Mouse (Mus musculus) midbrain, postnatal 0 days (tissue): ENCODE measurements around the gene Tvp23b. TPM values are rescaled to one million over a fixed set of nuclear protein-coding genes. Genes with fewer than 3 reads are reported as not detected.

Source experiments
- ATAC-seq: fragments of 200-750 bp; cut with Nextera tagmentation; 2 replicates; pipeline ENCODE4 v1.8.0; 2017; ENCODE audit warnings: moderate number of reproducible peaks, mild to moderate bottlenecking, moderate TSS enrichment, moderate library complexity; ENCODE audit not compliant: low FRiP score
- DNase-seq: peaks from one replicate; pipeline ENCODE4 v3.0.0-alpha.2; 2015; ENCODE audit warnings: low spot score
- H3K27ac ChIP-seq: fragments of 300-500 bp; sonication (generic); 2 replicates; pipeline ENCODE4 v1.5.1; 2014; ENCODE audit warnings: low read depth, mild to moderate bottlenecking, low read length, mixed read lengths
- H3K27me3 ChIP-seq: fragments of 300-500 bp; sonication (generic); 2 replicates; pipeline ENCODE4 v1.6.1; 2014; ENCODE audit warnings: low read length, control low read depth, mixed read lengths; ENCODE audit not compliant: insufficient read depth
- H3K36me3 ChIP-seq: fragments of 300-500 bp; sonication (generic); 2 replicates; pipeline ENCODE4 v1.6.1; 2014; ENCODE audit warnings: low read length, control low read depth, mixed read lengths; ENCODE audit not compliant: insufficient read depth
- H3K4me1 ChIP-seq: fragments of 300-500 bp; sonication (generic); 2 replicates; pipeline ENCODE4 v1.6.1; 2014; ENCODE audit warnings: mild to moderate bottlenecking, control low read depth, antibody characterized with exemption, low read length, mixed read lengths; ENCODE audit not compliant: insufficient read depth
- H3K4me2 ChIP-seq: fragments of 300-500 bp; sonication (generic); 2 replicates; pipeline ENCODE4 v1.6.1; 2014; ENCODE audit warnings: low read depth, mild to moderate bottlenecking, low read length, mixed read lengths; ENCODE audit not compliant: poor library complexity, severe bottlenecking
- H3K4me3 ChIP-seq: fragments of 300-500 bp; sonication (generic); 2 replicates; pipeline ENCODE4 v1.5.1; 2014; ENCODE audit warnings: low read depth, mild to moderate bottlenecking, low read length, moderate library complexity
- H3K9ac ChIP-seq: fragments of 300-500 bp; sonication (generic); replicated peaks from 2 replicates; pipeline ENCODE4 v1.6.1; 2014; ENCODE audit warnings: mild to moderate bottlenecking, low read length, moderate library complexity, mixed read lengths; ENCODE audit not compliant: poor library complexity, severe bottlenecking
- H3K9me3 ChIP-seq: fragments of 300-500 bp; sonication (generic); 2 replicates; pipeline ENCODE4 v1.6.1; 2016; ENCODE audit warnings: low read length, control low read depth
- CTCF ChIP-seq: IDR thresholded peaks from 2 replicates; pipeline ENCODE4 v1.5.1; 2016; ENCODE audit warnings: antibody characterized with exemption, mild to moderate bottlenecking
- WGBS: fragments of 180-500 bp; shearing (Covaris S2); extraction: QIAGEN DNeasy Blood & Tissue Kit; methylation state at CpG from one replicate; pipeline ENCODE4 v1.1.7; 2014; 5-methylcytosine and 5-hydroxymethylcytosine counted together
- polyA plus RNA-seq: library from polyadenylated mRNA; unstranded; fragments of >200 nt; fragmentation: Nextera tagmentation; extraction: Ambion mirVana; gene quantifications from 2 replicates; pipeline ENCODE4 v1.2.1, GENCODE M21; 2015
- total RNA-seq: library from RNA; depleted of rRNA; stranded (reverse); fragments of >200 nt; gene quantifications from 2 replicates; pipeline ENCODE4 v1.2.3, GENCODE M21; 2014

The Tvp23b gene
- total and polyA plus RNA-seq, 2 experiments from 2014 or later = 36.6 to 42.5 TPM

GRCm38 (mm10) chr11:62929799-62930198 lies 50.5 kb downstream of the Tvp23b start:
- no peak for TF ChIP-seq CTCF
- Histone ChIP-seq H3K36me3 (no peaks in the 10 kb centered on the region), H3K4me1 (no peaks in the 10 kb centered on the region), H3K9me3 (no peaks in the 10 kb centered on the region), H3K27me3 (no peaks in the 10 kb centered on the region), H3K9ac (no peak overlapping the region), H3K4me3 (no peak overlapping the region), H3K4me2 (no peak overlapping the region), H3K27ac (no peak overlapping the region)
- 86% methylated on average over 3 of the region's 3 CpGs for WGBS
- ATAC-seq (no peak), DNase-seq (no peak)

- WGBS = 89% methylated on average over 4 of the region's 4 CpGs
- ATAC-seq (no peak), DNase-seq (no peak)
- no peak overlapping the region for H3K4me2 ChIP-seq
- H3K9me3 ChIP-seq = no peaks in the 10 kb centered on the region
- H3K4me3 ChIP-seq = no peak overlapping the region
- no peak for TF ChIP-seq CTCF
- no peak overlapping the region for H3K27ac ChIP-seq
- H3K27me3 ChIP-seq = no peaks in the 10 kb centered on the region
- H3K9ac ChIP-seq = no peak overlapping the region
- H3K4me1 ChIP-seq = no peaks in the 10 kb centered on the region
- H3K36me3 ChIP-seq = no peaks in the 10 kb centered on the region
These were observed 51.3 kb downstream of the Tvp23b start for GRCm38 (mm10) chr11:62930574-62930973.

GRCm38 (mm10) chr11:62931141-62931540 lies 51.9 kb downstream of the Tvp23b start:
- TF ChIP-seq CTCF = no peak
- DNase-seq (no peak), ATAC-seq (no peak)
- H3K4me1 ChIP-seq = no peaks in the 10 kb centered on the region
- H3K9ac ChIP-seq = no peak overlapping the region
- no peaks in the 10 kb centered on the region for H3K27me3 ChIP-seq
- no peak overlapping the region for H3K4me3 ChIP-seq
- H3K27ac ChIP-seq = no peak overlapping the region
- H3K9me3 ChIP-seq = no peaks in the 10 kb centered on the region
- H3K36me3 ChIP-seq = no peaks in the 10 kb centered on the region
- no peak overlapping the region for H3K4me2 ChIP-seq
- WGBS = 86% methylated on average over 5 of the region's 5 CpGs

GRCm38 (mm10) chr11:62933099-62933498 lies 53.8 kb downstream of the Tvp23b start:
- Histone ChIP-seq H3K4me3 (no peak overlapping the region), H3K27ac (no peak overlapping the region), H3K27me3 (no peaks in the 10 kb centered on the region), H3K4me1 (no peaks in the 10 kb centered on the region), H3K9me3 (no peaks in the 10 kb centered on the region), H3K9ac (no peak overlapping the region), H3K4me2 (no peak overlapping the region), H3K36me3 (no peaks in the 10 kb centered on the region)
- DNase-seq (no peak), ATAC-seq (no peak)
- 93% methylated on average over 9 of the region's 9 CpGs for WGBS
- TF ChIP-seq CTCF = no peak

- H3K9ac ChIP-seq = no peak overlapping the region
- no peaks in the 10 kb centered on the region for H3K27me3 ChIP-seq
- no peak overlapping the region for H3K4me3 ChIP-seq
- no peak for TF ChIP-seq CTCF
- no peaks in the 10 kb centered on the region for H3K36me3 ChIP-seq
- 85% methylated on average over 11 of the region's 11 CpGs for WGBS
- DNase-seq = no peak
- ATAC-seq = no peak
- H3K4me1 ChIP-seq = no peaks in the 10 kb centered on the region
- no peak overlapping the region for H3K4me2 ChIP-seq
- no peaks in the 10 kb centered on the region for H3K9me3 ChIP-seq
- H3K27ac ChIP-seq = no peak overlapping the region
These were observed 55.7 kb downstream of the Tvp23b start for GRCm38 (mm10) chr11:62934795-62935514.

GRCm38 (mm10) chr11:62937986-62938385 lies 58.7 kb downstream of the Tvp23b start:
- DNase-seq (no peak), ATAC-seq (no peak)
- 91% methylated on average over 6 of the region's 6 CpGs for WGBS
- Histone ChIP-seq H3K27me3 (no peaks in the 10 kb centered on the region), H3K9ac (no peak overlapping the region), H3K27ac (no peak overlapping the region), H3K4me3 (no peak overlapping the region), H3K4me2 (no peak overlapping the region), H3K9me3 (no peaks in the 10 kb centered on the region), H3K4me1 (no peaks in the 10 kb centered on the region), H3K36me3 (no peaks in the 10 kb centered on the region)
- no peak for TF ChIP-seq CTCF
